In the genomic region with DNA sequence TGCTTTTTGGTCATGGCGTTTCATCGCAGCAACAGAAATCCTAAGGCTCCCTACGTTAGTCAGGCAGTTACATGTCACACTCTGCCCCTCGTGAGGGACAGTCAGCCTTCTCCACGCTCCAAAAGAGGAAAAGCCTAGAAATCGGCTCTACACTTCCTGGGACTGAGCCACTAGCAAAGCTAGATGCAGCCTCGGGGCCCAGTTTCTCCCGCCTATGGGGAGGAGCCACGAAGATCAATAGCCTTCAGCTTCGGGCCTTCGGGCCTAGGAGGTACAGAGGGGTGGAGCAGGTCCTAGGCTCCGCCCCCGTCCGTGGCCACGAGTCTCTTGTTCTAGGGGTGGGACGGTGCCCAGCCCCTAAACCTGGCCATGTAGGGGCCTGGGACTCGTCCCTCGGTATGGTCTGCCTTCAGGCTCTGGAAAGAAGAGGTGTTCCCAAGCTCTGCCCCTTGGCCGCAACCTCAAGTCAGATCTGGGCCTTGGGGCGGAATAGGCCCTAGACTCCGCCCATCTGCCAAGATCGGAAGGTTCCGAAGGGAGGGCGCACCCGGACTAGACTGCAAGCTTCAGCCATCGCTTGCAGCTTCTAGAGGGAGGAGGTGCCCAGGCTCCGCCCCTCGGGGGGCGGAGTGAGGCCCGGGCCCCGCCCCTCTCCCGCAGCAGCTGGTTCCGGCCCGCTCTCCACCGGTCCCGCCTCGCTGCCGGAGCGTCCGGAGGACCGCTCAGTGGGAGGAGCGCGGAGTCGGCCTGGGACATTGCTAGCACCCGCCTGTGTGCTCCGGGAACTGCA, we compare ENCODE assay signal across 8 mouse cellular contexts. TPM values are rescaled to one million over a fixed set of nuclear protein-coding genes. Genes with fewer than 3 reads are reported as not detected.
DNase-seq lines count a peak whose midpoint lies in the region; ATAC-seq and TF ChIP-seq lines count a peak whose summit lies in the region.

A gene (plus strand): TSS at position 339 of the 790 bp plus-strand sequence.

- H3K36me3 ChIP-seq in hindbrain, postnatal 0 days (ENCODE audit: insufficient read depth, low read length) = no peaks in the 10 kb centered on the region

- H3K4me1 ChIP-seq in hindbrain, postnatal 0 days (ENCODE audit: insufficient read depth, low read length) = 0 out of 2 replicates have a peak, but pooled peaks cover 8% of the 10 kb centered on the region

- WGBS in hindbrain, postnatal 0 days = 3% methylated on average over 46 of the region's 46 CpGs

- H3K9me3 ChIP-seq in hindbrain, postnatal 0 days (ENCODE audit: low read length) = no peaks in the 10 kb centered on the region

- peak; percentile 80 for ATAC-seq in common myeloid progenitor, adult 5-6 weeks (replicated peaks; ENCODE audit: low read depth, poor library complexity, severe bottlenecking)
- peak; percentile 98 for ATAC-seq in hindbrain, postnatal 0 days
- peak; percentile 89 for ATAC-seq in megakaryocyte, adult 5-6 weeks (ENCODE audit: poor library complexity, severe bottlenecking)

- H3K27me3 ChIP-seq in hindbrain, postnatal 0 days (ENCODE audit: insufficient read depth, low read length) = no peaks in the 10 kb centered on the region

- peak within 1 kb of the TSS; percentile 97 for H3K4me3 ChIP-seq in gastrocnemius, adult 2 months
- H3K4me3 ChIP-seq in hindbrain, postnatal 0 days (ENCODE audit: low read length) = peak within 1 kb of the TSS; percentile 90
- peak within 1 kb of the TSS; percentile 82 for H3K4me3 ChIP-seq in left cerebral cortex, adult 2 months

- peak; percentile 99 for DNase-seq in ZHBTc4 (ENCODE audit: low read depth, low spot score)
- DNase-seq in gastrocnemius, adult 2 months = peak; percentile 97
- DNase-seq in hindbrain, postnatal 0 days (ENCODE audit: low spot score) = peak; percentile 97
- peak; percentile 93 for DNase-seq in left cerebral cortex, adult 2 months (ENCODE audit: extremely low spot score in 1 of 2, low spot score in 2 of 2)
- peak; percentile 91 to 95 for DNase-seq in right cerebral cortex, adult 2 months (ENCODE audit: low spot score in 2 of 2)
- peak; percentile 94 for DNase-seq in urinary bladder, postnatal 14 days (ENCODE audit: low spot score)

- H3K9ac ChIP-seq in hindbrain, postnatal 0 days (replicated peaks; ENCODE audit: low read length) = peak within 1 kb of the TSS; percentile 92

- TF ChIP-seq CTCF in gastrocnemius, adult 2 months (IDR thresholded peaks at IDR 0.05) = no peak; the same call in 1 of the 2 replicates
- TF ChIP-seq CTCF in hindbrain, postnatal 0 days (IDR thresholded peaks at IDR 0.05; ENCODE audit: low read depth) = 0 out of 2 replicates have a peak, but pooled peaks have one; percentile 6
- no peak for TF ChIP-seq CTCF in left cerebral cortex, adult 2 months (IDR thresholded peaks at IDR 0.05)

- H3K4me2 ChIP-seq in hindbrain, postnatal 0 days (ENCODE audit: low read depth, low read length) = peak within 1 kb of the TSS; percentile 77

- H3K27ac ChIP-seq in gastrocnemius, adult 2 months = peak within 1 kb of the TSS; percentile 98
- H3K27ac ChIP-seq in hindbrain, postnatal 0 days = peak within 1 kb of the TSS; percentile 95
- H3K27ac ChIP-seq in left cerebral cortex, adult 2 months = peak within 1 kb of the TSS; percentile 91

- intact Hi-C loops in gastrocnemius, adult 2 months (cut with DNase I) = loop anchor here (2.0 kb wide), 1 partner anchor 136 kb away; a partner anchor contains a TSS
- intact Hi-C loops in left cerebral cortex, adult 2 months (cut with DNase I) = loop anchor here (2.0 kb wide), 1 partner anchor 126 kb away; a partner anchor contains a TSS

RNA-seq across cellular contexts. Expression of the gene that starts here (rescaled TPM):
- total RNA-seq in common myeloid progenitor, adult 5-6 weeks (2017) = 25.1 and 30.6 TPM in 2 replicates
- total RNA-seq in gastrocnemius, adult 2 months (2021) = 10 to 100 TPM; 16.5 to 17.7 TPM
- total RNA-seq in hindbrain, postnatal 0 days (2014; rRNA removed) = 54.7 and 57.0 TPM in 2 replicates
- polyA plus RNA-seq in hindbrain, postnatal 0 days (2015; fragmentation: Nextera tagmentation; extraction: Ambion mirVana) = 37.5 and 38.3 TPM in 2 replicates
- total RNA-seq in left cerebral cortex, adult 2 months (2021) = 10 to 100 TPM; 26.8 to 28.2 TPM
- 16.1 and 17.3 TPM in 2 replicates for total RNA-seq in megakaryocyte, adult 5-6 weeks (2015)
- 21.0 and 32.0 TPM in 2 replicates for total RNA-seq in megakaryocyte, adult 5-6 weeks (2017)

Comparison
In these comparisons a context has a peak if more than half of its experiments do, and no peak if none do; other contexts are left out.
1. Peak in every context shown above with its lines: DNase-seq, ATAC-seq, H3K4me3 ChIP-seq and H3K27ac ChIP-seq.